ENCODE assay signal across 20 mouse cellular contexts in the genomic region with DNA sequence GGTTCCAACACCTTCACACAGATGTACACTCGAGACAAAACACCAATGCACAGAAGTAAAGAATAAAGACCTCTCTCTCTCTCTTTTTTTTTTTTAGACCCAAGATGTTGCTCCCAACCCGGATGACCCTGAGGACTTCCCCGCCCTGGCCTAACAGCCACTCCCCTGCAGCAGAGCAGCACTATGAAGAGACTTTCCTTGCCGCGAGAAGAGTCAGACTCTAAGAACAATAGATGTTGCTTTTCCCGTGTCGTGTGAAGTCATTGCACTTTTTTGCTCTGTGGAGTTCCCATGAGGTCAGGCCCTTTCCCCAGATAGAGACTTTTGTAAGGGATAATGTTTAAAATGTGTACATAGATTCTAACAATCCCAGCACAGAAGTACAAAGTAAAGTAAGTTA. TPM values are rescaled to one million over a fixed set of nuclear protein-coding genes. Genes with fewer than 3 reads are reported as not detected.
DNase-seq lines count a peak whose midpoint lies in the region; TF ChIP-seq lines count a peak whose summit lies in the region.
"Had no signal": no experiment of that assay in that cellular context is flagged by ENCODE, and none has a peak within 500 bp of the region (broad histone marks: within the 10 kb centered on the region; RNA-seq: fewer than 3 reads in every experiment).

No protein-coding gene starts in this region.

- no peaks in the 10 kb centered on the region for H3K9me3 ChIP-seq in ES-E14 (ENCODE audit: control insufficient read depth, insufficient read depth, low read depth, low read length)
- H3K9me3 ChIP-seq: embryonic facial prominence, embryonic 13.5 days; embryonic facial prominence, embryonic 15.5 days; forebrain, embryonic 10.5 days; forebrain, embryonic 12.5 days had no signal

- H3K36me3 ChIP-seq in ES-E14 (ENCODE audit: control insufficient read depth, insufficient read depth, low read length, poor library complexity, severe bottlenecking): no peaks in the 10 kb centered on the region

- H3K9ac ChIP-seq in ES-E14 (ENCODE audit: insufficient read depth, low read depth, low read length, poor library complexity, severe bottlenecking): no peak overlapping the region
- H3K9ac ChIP-seq: embryonic facial prominence, embryonic 13.5 days; embryonic facial prominence, embryonic 15.5 days; forebrain, embryonic 12.5 days had no signal

- in situ Hi-C loops in ES-E14 (cut with MboI; ENCODE audit: low sequenced_read_pairs in 2 of 2, unreplicated experiment in 2 of 2): loop anchor here (10.0 kb wide), 1 partner anchor 130 kb away; a partner anchor contains a TSS

- H3K4me1 ChIP-seq in ES-E14 (ENCODE audit: control insufficient read depth in 2 of 2, insufficient read depth in 2 of 2, low read length in 2 of 2, poor library complexity in 1 of 2): peaks cover 0 to 8% of the 10 kb centered on the region in 2 experiments; a peak in 2 of 4 replicates
- H3K4me1 ChIP-seq: embryonic facial prominence, embryonic 13.5 days; embryonic facial prominence, embryonic 15.5 days; forebrain, embryonic 10.5 days; forebrain, embryonic 12.5 days had no signal

- DNase-seq in ES-CJ7 (ENCODE audit: low read depth, low spot score) (peak; percentile 51), ES-E14 (ENCODE audit: low read depth, low spot score) (no peak), ZHBTc4 (ENCODE audit: low read depth, low spot score) (peak; percentile 71), liver (no peak)
- DNase-seq in heart, postnatal 36 days: no peak
- DNase-seq: adrenal gland, adult 2 months; adrenal gland, postnatal 10 days; adrenal gland, postnatal 25 days; cerebellum, adult 11 months; cerebellum, adult 18-20 months; cerebellum, adult 8-10 months; cerebellum, adult 9-11 months; cerebellum, postnatal 14 days; cerebellum, postnatal 36 days; embryo, embryonic 11 days had no signal

- H3K4me3 ChIP-seq in ES-E14 (ENCODE audit: insufficient read depth in 1 of 2, low read depth in 1 of 2, low read length in 2 of 2, poor library complexity in 1 of 2, severe bottlenecking in 1 of 2): 0 out of 4 replicates have a peak overlapping the region, but pooled peaks of 1 of the 2 experiments have one; percentile 13
- H3K4me3 ChIP-seq: embryonic facial prominence, embryonic 13.5 days; embryonic facial prominence, embryonic 15.5 days; erythroblast, embryonic 14.5 days; forebrain, embryonic 10.5 days; forebrain, embryonic 12.5 days had no signal

- intact Hi-C loops in heart, postnatal 36 days (cut with DNase I): no loop called here

- H3K27ac ChIP-seq in ES-E14 (ENCODE audit: insufficient read depth, low read depth, low read length, poor library complexity, severe bottlenecking): no peak overlapping the region
- H3K27ac ChIP-seq: embryonic facial prominence, embryonic 13.5 days; embryonic facial prominence, embryonic 15.5 days; forebrain, embryonic 10.5 days; forebrain, embryonic 12.5 days had no signal

TF ChIP-seq in ES-E14, 5 proteins besides CTCF, POLR2A, EP300 and RAD21:
- TF ChIP-seq CHD2 (IDR thresholded peaks at IDR 0.05; ENCODE audit: low read depth, low read length) (no peak), ZNF384 (IDR thresholded peaks at IDR 0.05; ENCODE audit: low read depth, low read length) (0 out of 2 replicates have a peak, but pooled peaks have one; percentile 35), ZC3H11A (IDR thresholded peaks at IDR 0.05; ENCODE audit: borderline replicate concordance, low read depth, low read length) (no peak)

RNA-seq across cellular contexts. Expression of a gene that starts 23.6 kb away (rescaled TPM):
- total RNA-seq in ES-E14 (2012; rRNA removed): 4.3 and 5.3 TPM in 2 replicates
- total RNA-seq in heart, postnatal 36 days (2021): 10 to 100 TPM; 48.7 to 51.1 TPM

RNA-seq across cellular contexts. Expression of a gene that starts 32.2 kb away (rescaled TPM):
- 18.0 and 24.8 TPM in 2 replicates for total RNA-seq in ES-E14 (2012; rRNA removed)
- total RNA-seq in heart, postnatal 36 days (2021): 10 to 100 TPM; 20.9 to 22.8 TPM

RNA-seq across cellular contexts. Expression of a gene that starts 56.0 kb away (rescaled TPM):
- 7.1 and 9.4 TPM in 2 replicates for total RNA-seq in ES-E14 (2012; rRNA removed)
- total RNA-seq in heart, postnatal 36 days (2021): 1 to 10 TPM; 2.1 to 2.5 TPM

Comparison
In these comparisons a context has a peak if more than half of its experiments do, and no peak if none do; other contexts are left out.
1. DNase-seq: peak in ES-CJ7 (single experiment) and ZHBTc4 (single experiment); none in ES-E14 (single experiment), heart, postnatal 36 days (0 of 2) and liver (single experiment).